Mouse (Mus musculus) adrenal gland, adult 10 weeks (tissue): ENCODE results near the gene Scgb2b20. TPM values are rescaled to one million over a fixed set of nuclear protein-coding genes. Genes with fewer than 3 reads are reported as not detected.

ENCODE experiments used
- polyA plus RNA-seq: library from polyadenylated mRNA; stranded (reverse); fragments of 350-450 nt; fragmentation: Illumina TruSeq; extraction: RNeasy Lipid Tissue Mini Kit (QIAGEN cat#74804); gene quantifications from one replicate; pipeline ENCODE4 v1.2.3, GENCODE M21; 2014; ENCODE audit warnings: low read depth, low replicate concordance

Scgb2b20 gene
- not detected for polyA plus RNA-seq

DNA sequence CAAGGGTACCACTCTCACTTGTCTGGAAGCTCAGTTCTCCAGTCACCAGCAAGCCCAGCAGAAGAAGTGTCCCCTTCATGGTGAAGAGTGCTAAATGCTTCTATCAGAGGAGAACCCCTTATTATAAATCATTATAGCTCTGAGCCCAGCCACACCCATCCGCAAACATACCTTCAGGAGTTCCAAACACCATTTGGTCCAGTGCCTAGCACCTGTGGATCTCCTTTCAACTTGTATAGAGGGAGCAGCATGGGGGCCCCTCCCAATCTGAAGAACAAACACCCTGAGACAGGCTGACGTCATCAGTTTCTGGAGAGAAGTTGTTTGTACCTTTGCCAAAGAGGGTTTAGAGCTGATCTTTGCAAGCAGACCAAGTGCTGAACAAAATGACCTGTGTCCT is at the start of gene Scgb2b20:
Gene Scgb2b20, minus strand, starts transcription at position 101 of the 400 bp plus-strand sequence.

DNA sequence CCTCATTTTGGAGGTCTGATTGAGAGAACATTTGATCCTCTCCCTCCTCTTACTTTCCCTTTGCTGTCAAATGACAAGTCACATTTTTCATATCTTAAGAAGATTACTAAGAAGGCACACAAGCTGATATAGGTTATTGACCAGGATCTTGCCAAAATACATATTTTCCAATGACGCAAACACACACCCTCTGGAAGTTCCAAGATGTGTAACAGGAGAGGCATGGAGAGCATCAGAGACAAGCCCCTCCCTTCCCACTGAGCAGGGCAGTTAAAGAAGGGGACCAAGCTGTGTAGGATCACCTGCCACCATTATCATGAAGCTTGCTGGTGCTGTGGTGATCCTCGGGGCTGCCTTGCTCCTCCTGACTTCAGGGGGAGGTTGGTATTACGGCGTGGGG is 6.8 kb upstream of the Scgb2b20 start, which contains the start of gene Scgb1b20:
Gene Scgb1b20, plus strand, starts transcription at position 301 of the 400 bp plus-strand sequence.

Other genes starting within 250 kb of the Scgb2b20 start
- gene Scgb2b18, start 192.5 kb downstream of the Scgb2b20 start, polyA plus RNA-seq = not detected
- not detected for gene Scgb1b18, start 180.8 kb downstream of the Scgb2b20 start, polyA plus RNA-seq
- not detected for gene Scgb2b19, start 86.0 kb downstream of the Scgb2b20 start, polyA plus RNA-seq
- not detected for gene Scgb1b19, start 79.0 kb downstream of the Scgb2b20 start, polyA plus RNA-seq
- gene Scgb1b20, start 6.9 kb upstream of the Scgb2b20 start, polyA plus RNA-seq = not detected
- gene Scgb2b21, start 154.1 kb upstream of the Scgb2b20 start, polyA plus RNA-seq = not detected